Mouse (Mus musculus) skeletal muscle tissue, adult 2 months (tissue): ENCODE data around the gene Zfp420.
"Not testable (repeated sequence)": the region's sequence is repeated elsewhere in the genome, so short reads cannot be mapped to it uniquely, and the experiment has no call there.

Source experiments
- DNase-seq: peaks from one replicate; pipeline ENCODE4 v3.0.0-alpha.2; 2012; ENCODE audit warnings: low read depth, low spot score

Zfp420 gene

GRCm38 (mm10) chr7:29859532-29860517 is at the start of gene Zfp420:
Gene Zfp420 (plus strand): TSS chr7:29859979.
- peak; percentile 78 for DNase-seq

- DNase-seq = no peak
Observed at GRCm38 (mm10) chr7:29812244-29812643, 47.5 kb upstream of the Zfp420 start.

GRCm38 (mm10) chr7:29814381-29814780 is 45.4 kb upstream of the Zfp420 start:
- DNase-seq = no peak

GRCm38 (mm10) chr7:29815061-29815784 is 44.6 kb upstream of the Zfp420 start:
- no peak for DNase-seq

- peak; percentile 87 for DNase-seq
Observed at GRCm38 (mm10) chr7:29815910-29816429, 43.8 kb upstream of the Zfp420 start, which contains the start of gene Zfp790. Gene Zfp790 (plus strand): TSS chr7:29816114.

GRCm38 (mm10) chr7:29818619-29819254 is 41.0 kb upstream of the Zfp420 start:
- DNase-seq = peak; percentile 53

GRCm38 (mm10) chr7:29828001-29828400 is 31.8 kb upstream of the Zfp420 start:
- no peak for DNase-seq

- DNase-seq = no peak
Observed at GRCm38 (mm10) chr7:29829804-29830203, 30.0 kb upstream of the Zfp420 start.

- DNase-seq = no peak
Observed at GRCm38 (mm10) chr7:29836816-29837215, 23.0 kb upstream of the Zfp420 start.

GRCm38 (mm10) chr7:29839256-29839655 is 20.5 kb upstream of the Zfp420 start:
- no peak for DNase-seq

- no peak for DNase-seq
Observed at GRCm38 (mm10) chr7:29842105-29842504, 17.7 kb upstream of the Zfp420 start.

GRCm38 (mm10) chr7:29844616-29845015 is 15.2 kb upstream of the Zfp420 start:
- DNase-seq = no peak

GRCm38 (mm10) chr7:29852831-29853218 is 7.0 kb upstream of the Zfp420 start:
- no peak for DNase-seq

- DNase-seq = peak; percentile 55
Observed at GRCm38 (mm10) chr7:29853219-29853842, 6.4 kb upstream of the Zfp420 start, which contains the start of gene Zfp940. Gene Zfp940 (minus strand): TSS chr7:29853669.

- DNase-seq = no peak
Observed at GRCm38 (mm10) chr7:29861660-29862059, 1.9 kb downstream of the Zfp420 start.

GRCm38 (mm10) chr7:29874256-29874655 is 14.5 kb downstream of the Zfp420 start:
- no peak for DNase-seq

GRCm38 (mm10) chr7:29877561-29877960 is 17.8 kb downstream of the Zfp420 start:
- DNase-seq = not testable (repeated sequence)

- no peak for DNase-seq
Observed at GRCm38 (mm10) chr7:29880056-29880455, 20.3 kb downstream of the Zfp420 start.

- no peak for DNase-seq
Observed at GRCm38 (mm10) chr7:29880916-29881315, 21.1 kb downstream of the Zfp420 start.

GRCm38 (mm10) chr7:29890501-29890900 is 30.7 kb downstream of the Zfp420 start:
- no peak for DNase-seq

GRCm38 (mm10) chr7:29892756-29893155 is 33.0 kb downstream of the Zfp420 start:
- no peak for DNase-seq
